Mouse (Mus musculus): ENCODE measurements around the gene Sh3yl1.

DNA sequence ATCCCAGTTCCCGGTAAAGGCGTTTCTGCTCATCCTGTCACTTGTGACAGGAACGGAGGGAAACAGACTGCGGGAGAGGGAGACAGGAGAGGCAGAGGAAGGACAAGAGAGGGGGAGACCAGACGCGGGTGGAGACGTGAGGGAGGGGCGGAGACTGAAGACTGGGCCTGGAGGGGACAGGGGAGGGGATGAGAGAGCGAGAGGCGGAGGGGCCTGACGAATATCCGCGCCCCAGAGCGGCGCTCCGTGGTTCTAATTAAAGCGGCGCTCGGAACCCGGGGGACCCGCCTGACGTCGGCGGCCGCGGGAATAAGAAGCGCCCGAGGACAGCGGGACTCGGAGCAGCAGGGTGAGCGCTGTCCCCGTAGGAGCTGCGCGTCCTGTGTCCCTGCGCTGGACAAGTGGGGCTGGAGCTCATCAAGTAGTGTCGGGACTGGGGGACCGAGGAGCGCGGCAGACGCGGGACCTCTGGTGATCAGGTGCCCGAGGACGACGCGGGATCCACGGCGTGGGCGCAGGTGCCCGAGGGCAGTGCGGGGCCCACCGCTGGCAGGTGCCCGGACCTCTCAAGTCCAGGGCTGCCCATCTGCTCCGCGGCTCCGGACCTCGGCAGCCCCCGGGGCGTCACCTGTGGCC, 27.4 kb upstream of the Sh3yl1 start, which contains the start of gene Alkal2:
- TF ChIP-seq TCF12 (IDR thresholded peaks at IDR 0.05; ENCODE audit: insufficient read depth, poor library complexity, severe bottlenecking), result no peak
- TF ChIP-seq CEBPB (IDR thresholded peaks at IDR 0.05; ENCODE audit: insufficient read depth, poor library complexity, severe bottlenecking), result no peak
- no peak for TF ChIP-seq POLR2A (IDR thresholded peaks at IDR 0.05; ENCODE audit: insufficient read length, low read depth)
- TF ChIP-seq MAX (IDR thresholded peaks at IDR 0.05; ENCODE audit: low read depth), result no peak
- TF ChIP-seq E2F4 (IDR thresholded peaks at IDR 0.05; ENCODE audit: insufficient read depth), result no peak

All from myocyte (in vitro differentiated cells).